Mouse (Mus musculus) kidney, adult 8-10 months (tissue): ENCODE data around the gene BC004004.
"Not testable (repeated sequence)": the region's sequence is repeated elsewhere in the genome, so short reads cannot be mapped to it uniquely, and the experiment has no call there.

Source experiments
- DNase-seq, 2 experiments: peaks; one replicate each; pipeline ENCODE4 v3.0.0; 2022

Gene BC004004

DNA sequence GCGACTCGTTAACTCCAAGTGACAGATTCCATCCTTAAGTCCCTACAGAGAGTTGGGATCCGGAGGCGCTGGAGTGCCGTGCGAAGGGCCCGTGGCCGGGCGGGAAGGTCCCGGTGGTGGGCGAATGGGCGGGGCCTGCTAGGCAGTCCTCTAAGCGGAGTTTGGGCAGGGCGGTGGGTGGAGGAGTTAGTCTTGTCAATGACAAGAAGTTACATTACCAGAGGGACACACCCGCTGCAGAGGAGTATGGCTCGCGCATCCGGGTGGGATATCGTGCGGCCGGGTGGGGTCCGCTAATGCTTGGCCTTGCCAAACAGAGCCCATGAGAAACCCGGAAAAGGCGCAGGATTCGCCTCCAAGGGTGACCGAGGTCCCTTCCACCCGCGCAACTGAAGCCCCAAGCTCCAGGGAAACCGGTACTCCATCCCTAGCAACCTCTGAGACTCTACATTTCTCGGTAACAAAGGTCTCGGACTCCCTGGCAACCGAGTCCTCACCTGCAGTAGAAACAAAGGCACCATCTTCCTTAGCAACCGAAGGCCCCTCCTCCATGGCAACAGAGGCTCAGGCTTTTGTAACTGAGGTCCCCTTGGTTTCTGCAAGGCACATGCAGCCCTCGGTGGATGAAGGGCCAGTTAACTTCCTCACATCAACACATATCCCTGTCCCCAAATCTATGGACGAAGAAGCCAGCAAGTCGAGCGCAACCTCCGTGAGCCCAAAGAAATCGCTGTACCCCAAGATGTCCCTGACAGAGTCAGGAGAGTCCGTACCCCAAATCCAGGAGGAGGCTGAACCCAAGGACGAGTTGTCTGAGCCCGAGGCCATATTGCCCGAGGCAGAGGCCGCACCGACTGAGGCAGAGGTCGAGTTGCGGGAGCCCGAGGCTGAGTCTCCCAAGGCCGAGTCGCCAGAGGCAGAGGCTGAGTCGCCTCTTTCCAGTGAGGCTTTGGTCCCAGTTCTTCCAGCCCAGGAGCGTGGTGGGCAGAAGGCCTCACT lies 58.2 kb downstream of the BC004004 start:
- no peak for DNase-seq

DNA sequence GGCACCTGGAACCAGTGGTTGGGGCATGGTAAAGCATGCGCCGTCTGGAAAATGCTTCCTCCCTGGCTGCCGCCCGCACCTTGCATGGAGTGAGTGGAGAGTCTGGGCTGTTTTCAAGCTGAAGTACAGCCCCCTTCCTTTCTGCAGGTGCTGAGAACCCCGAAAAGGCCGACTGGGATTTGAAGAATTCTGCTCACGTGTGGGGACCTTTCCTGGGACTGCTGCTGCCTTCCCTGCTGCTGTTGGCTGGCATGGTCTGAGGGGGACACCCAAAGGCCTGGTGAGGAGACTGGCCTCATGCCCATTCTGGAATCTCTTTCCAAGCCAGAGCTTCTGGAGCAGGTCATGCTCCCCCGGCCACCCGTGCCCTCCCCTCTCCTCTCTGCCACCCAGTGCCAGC lies 59.1 kb downstream of the BC004004 start:
- no peak for DNase-seq

DNA sequence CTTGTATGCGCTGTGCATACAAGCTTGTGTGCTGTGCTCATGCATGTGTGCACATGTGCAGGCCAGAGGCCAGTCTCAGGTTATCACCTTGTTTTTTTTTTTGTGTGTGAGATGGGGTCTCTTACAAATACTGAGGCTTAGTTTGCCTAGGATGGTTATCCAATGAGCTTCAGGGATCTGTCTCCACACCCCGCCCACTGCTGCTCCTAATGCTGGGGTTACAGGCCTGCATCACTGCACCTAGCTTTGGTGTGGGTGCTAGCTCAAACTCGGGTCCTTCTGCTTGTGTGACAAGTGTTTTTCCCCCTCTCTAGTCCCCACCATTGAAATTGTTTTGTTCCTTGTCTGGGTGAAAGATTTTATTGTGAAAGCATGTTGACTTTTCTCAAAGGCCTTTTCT lies 61.6 kb downstream of the BC004004 start:
- DNase-seq, result no peak

DNA sequence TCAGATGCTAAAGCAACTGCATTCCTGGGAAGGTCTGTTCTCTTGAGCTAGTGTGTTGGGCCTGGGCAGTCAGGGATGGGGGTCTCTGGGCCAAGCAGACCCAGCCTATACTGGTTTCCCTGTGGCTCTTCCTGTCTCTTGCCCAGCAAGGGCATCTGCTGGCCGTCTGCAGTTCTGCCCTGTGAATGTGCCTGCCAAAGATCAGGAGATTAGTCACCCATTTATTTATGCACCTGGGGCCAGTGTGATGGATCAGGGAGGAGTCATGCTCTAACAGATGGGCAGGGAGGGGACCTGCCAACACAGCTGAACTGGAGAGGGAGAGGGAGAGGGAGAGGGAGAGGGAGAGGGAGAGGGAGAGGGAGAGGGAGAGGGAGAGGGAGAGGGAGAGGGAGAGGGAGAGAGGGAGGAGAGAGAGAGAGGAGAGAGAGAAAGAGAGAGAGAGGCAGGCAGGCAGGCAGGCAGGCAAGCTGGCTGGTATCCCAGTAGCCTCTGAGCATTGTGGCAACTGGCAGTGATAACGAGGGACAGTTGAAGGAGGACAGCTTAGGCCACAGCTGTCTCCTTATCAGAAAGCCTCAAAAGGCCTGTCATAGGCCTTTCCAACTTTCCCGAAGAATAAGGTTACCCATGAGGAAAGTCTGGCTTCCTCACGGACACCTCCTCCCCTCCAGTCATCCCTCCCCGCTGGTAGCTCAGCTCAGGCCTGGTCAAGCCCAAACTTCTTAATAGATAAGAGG lies 62.3 kb downstream of the BC004004 start:
- peak in 1 of 2 experiments; percentile 73 for DNase-seq

GRCm38 (mm10) chr17:29332186-29332685 lies 63.6 kb downstream of the BC004004 start:
- DNase-seq, result no peak

- no peak for DNase-seq
These were observed 67.8 kb downstream of the BC004004 start for GRCm38 (mm10) chr17:29336266-29336990.

DNA sequence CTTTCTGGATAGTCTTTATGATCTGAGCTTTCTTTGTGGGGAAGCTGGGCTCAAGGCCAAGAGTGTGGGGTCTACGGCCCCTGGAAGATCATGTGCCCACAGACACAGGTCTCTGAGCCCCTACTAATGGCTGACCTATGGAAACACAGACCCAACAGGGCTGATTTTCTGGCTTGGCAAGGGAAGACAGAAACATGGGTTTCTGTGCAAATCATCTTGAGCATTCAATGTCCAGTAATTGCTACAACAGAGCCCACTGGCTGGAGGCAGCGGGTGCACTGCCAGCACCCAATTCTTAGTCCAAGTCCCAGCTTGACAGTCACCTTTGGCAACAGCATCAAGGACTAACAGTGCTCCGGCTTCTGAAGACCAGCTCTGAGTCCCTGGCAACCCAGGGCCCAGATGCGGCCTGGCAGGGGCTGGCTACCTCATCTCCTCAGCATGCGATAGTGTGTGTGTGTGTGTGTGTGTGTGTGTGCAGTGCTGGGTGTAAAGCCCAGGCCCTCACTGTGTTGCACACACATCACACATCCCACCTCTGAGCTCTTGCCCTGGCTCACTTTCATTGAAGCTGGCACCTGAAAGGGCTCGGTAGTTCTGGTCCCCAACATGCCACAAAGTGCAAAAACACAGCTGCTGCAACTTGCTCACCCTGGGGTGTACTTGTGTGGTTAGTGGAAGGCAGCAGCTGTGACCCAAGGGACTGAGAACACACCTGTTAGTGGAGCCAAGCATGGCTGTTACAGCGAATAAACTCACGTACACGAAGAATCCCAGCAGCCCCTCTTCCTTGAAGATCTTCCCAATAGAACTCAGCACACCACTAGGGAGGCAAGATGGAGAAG lies 69.6 kb downstream of the BC004004 start:
- no peak for DNase-seq

GRCm38 (mm10) chr17:29339170-29339768 lies 70.7 kb downstream of the BC004004 start:
- DNase-seq, result peak in 1 of 2 experiments; percentile 52

DNA sequence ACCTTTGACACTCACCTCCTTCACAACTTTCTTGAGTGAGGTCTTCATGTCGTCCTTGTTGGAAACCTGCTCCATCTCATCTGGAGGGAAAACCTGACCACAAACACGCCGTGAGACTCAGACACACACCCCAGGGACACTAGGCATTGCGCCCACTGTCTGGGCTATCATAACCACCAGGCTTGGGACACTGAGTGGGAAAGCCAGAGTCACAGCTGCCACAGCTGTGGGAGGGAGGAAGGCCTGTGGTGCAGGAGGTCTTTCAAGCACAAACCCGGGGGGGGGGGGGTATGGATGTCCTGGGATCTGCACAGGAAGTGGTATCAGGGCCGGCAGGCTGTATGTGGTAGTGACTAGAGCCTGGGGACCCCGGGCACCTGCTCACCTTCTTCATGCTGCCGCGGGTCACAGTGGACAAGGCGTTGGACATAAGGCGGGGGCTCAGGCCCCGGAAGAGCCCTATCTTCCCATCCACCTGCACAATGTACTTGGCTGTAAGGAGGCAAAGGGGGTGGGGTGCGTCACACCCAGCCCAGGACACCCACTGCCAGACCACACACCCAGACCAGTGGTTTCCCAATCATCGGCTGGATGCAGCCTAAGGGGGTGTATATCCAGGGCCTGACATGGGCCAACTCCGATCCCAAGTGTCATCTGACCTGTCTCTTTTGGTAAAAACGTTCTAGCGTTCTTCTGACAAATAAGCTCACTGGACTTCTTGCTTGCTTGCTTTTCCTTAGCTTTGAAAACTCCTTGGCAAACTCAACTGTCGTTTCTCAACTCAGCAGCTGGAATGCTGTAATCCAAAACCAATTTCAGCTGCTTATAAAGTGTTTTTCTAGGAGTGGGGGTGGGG lies 72.0 kb downstream of the BC004004 start:
- DNase-seq, result no peak

- DNase-seq, result peak; percentile 61 to 62
These were observed 73.0 kb downstream of the BC004004 start for GRCm38 (mm10) chr17:29341591-29342003.

- no peak for DNase-seq
These were observed 73.7 kb downstream of the BC004004 start for GRCm38 (mm10) chr17:29342010-29342910.

- no peak for DNase-seq
These were observed 74.7 kb downstream of the BC004004 start for GRCm38 (mm10) chr17:29343241-29343640.

DNA sequence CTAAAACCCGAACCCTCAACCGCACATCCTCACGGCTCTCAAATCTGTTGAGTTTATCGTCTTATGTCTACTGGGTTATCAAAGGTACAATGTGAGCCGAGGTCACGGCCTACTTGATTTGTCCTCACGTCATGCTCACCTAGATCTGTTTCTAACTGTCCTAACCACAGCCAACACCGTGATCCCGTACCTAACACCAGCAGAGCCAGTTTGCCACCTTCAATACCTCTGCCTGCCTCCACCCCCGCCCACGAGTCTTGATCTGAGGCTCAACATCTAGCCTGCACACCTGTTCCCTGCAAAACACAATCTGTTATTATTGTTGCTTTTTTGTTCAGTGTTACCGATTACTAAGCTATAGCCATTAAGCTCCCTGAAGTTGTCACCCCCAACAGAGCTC lies 76.7 kb downstream of the BC004004 start:
- no peak for DNase-seq

GRCm38 (mm10) chr17:29346496-29347125 lies 78.0 kb downstream of the BC004004 start:
- DNase-seq, result no peak

GRCm38 (mm10) chr17:29347126-29347644 lies 78.6 kb downstream of the BC004004 start:
- DNase-seq, result no peak

DNA sequence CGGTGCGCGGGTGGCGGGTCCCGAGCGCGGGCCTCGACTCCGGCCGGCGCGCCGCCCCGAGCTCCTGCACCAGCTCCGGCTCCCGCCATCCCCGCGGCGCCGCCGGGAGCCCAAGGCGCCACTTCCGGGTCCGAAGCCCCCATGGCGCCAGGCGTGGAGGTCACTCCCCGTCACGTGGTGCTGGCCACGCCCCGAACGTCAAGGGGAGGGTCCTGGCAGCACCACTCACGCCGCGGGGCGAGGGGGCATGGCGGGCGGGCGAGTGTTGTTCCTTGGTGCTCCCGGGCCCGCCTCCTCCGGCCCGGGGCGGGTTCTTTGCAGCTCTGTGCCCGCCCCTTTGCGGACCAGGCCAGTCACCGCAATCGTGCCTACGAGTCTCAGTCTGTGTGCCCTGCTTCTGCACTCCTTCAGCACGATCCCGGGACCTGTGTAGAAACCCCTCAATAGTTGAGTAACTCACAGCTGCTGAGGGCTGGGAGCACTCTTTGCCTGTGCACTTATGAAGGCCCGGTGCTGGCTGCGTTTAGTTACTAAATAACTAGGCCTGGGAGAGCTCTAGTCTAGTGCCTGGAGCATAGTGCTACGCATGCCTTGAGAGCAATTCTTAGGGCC lies 79.2 kb downstream of the BC004004 start, which contains the start of gene Mtch1:
Gene Mtch1 (minus strand): TSS at position 290 of the 612 bp plus-strand sequence.
- DNase-seq, result peak; percentile 98 to 99

DNA sequence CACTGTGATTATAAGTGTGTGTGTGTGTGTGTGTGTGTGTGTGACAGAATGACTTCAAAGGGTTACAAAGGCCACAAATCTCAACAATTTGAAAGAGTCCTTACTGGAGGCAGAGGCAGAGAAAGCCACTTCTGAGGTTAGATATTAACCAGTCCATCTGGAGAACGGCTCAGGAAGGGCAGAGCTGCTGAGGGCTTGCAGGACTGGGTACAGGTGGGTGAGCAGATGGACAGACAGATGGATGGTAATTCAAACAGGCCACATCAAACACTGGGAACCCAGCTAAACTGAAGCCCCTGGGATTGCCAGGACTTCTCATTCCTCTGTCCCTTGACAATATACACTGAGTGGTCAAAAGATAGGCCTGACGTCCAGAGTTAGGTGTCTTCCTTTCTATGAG lies 80.4 kb downstream of the BC004004 start:
- peak in 1 of 2 experiments; percentile 47 for DNase-seq

- not testable (repeated sequence) for DNase-seq
These were observed 82.5 kb downstream of the BC004004 start for GRCm38 (mm10) chr17:29351056-29351455.
